ENCODE assay signal across 20 mouse cellular contexts in the genomic region with DNA sequence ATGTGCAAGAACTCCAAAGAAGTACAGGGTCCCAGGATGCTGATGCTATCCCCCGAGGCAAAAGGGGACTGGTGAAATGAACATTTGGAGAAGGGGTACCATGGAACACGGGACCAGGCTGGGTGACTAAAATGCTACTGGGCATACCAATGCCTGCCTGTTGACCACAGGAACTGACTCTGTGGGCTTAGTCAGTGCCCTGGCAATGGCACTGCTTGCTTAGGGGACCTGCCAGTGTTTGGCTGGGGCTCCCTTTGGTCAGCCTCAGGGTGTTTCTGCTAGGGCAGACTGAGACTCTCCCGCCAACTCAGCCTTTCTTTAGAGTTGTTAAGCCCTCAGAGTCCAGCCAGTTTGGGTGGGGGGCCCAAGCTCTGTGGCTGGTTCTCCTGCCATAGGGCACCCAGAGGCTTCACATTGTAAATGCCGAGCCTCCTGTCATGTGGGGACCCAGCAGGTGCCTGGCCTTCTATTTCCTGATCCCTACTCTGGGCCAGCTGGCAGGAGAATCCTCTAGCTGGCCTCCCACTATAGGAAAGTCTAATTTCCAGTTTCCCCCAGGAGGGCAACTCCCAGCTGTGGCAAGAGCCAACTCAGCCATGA. TPM values are rescaled to one million over a fixed set of nuclear protein-coding genes. Genes with fewer than 3 reads are reported as not detected.
DNase-seq lines count a peak whose midpoint lies in the region; ATAC-seq and TF ChIP-seq lines count a peak whose summit lies in the region.
"Had no signal": no experiment of that assay in that cellular context is flagged by ENCODE, and none has a peak within 500 bp of the region (broad histone marks: within the 10 kb centered on the region; RNA-seq: fewer than 3 reads in every experiment).

No protein-coding gene starts in this region.

- TF ChIP-seq POLR2A in myocyte (IDR thresholded peaks at IDR 0.05; ENCODE audit: insufficient read length, low read depth) = no peak

- DNase-seq in heart, embryonic 10.5 days (ENCODE audit: low spot score) = peak; percentile 73
- DNase-seq in NIH3T3 (ENCODE audit: low read depth) = peak; percentile 49
- DNase-seq in cerebellum, adult 9-10 months = peak; percentile 72
- no peak for DNase-seq in spleen, postnatal 36 days (ENCODE audit: low spot score in 2 of 2)
- DNase-seq: kidney, postnatal 36 days; layer of hippocampus, adult 9-11 months; lung, adult 18-20 months; lung, postnatal 14 days; midbrain, embryonic 14.5 days; thymus, adult 2 months had no signal

- peaks cover 9% of the 10 kb centered on the region for H3K4me1 ChIP-seq in heart, embryonic 10.5 days
- peaks cover 14% of the 10 kb centered on the region for H3K4me1 ChIP-seq in heart, embryonic 12.5 days (replicated peaks)
- H3K4me1 ChIP-seq in neural tube, embryonic 15.5 days = peaks cover 26% of the 10 kb centered on the region

- ATAC-seq in heart, embryonic 12.5 days (ENCODE audit: insufficient number of reproducible peaks, low FRiP score) = no peak
- no peak for ATAC-seq in neural tube, embryonic 15.5 days (ENCODE audit: low FRiP score)
- ATAC-seq: forebrain, embryonic 15.5 days had no signal

- H3K79me2 ChIP-seq in myocyte (ENCODE audit: control insufficient read depth, insufficient read depth) = peaks cover 14% of the 10 kb centered on the region

- no peak overlapping the region for H3K4me2 ChIP-seq in heart, embryonic 12.5 days
- peak overlapping the region; percentile 19 for H3K4me2 ChIP-seq in myocyte (ENCODE audit: low read depth)
- H3K4me2 ChIP-seq in neural tube, embryonic 15.5 days = no peak overlapping the region
- H3K4me2 ChIP-seq: embryonic facial prominence, embryonic 13.5 days; forebrain, embryonic 15.5 days; heart, embryonic 13.5 days; hindbrain, embryonic 14.5 days; liver, embryonic 11.5 days had no signal

- peaks cover 8% of the 10 kb centered on the region; the same call in 1 of the 2 replicates for H3K27me3 ChIP-seq in heart, embryonic 10.5 days (ENCODE audit: insufficient read depth, poor library complexity, severe bottlenecking)
- H3K27me3 ChIP-seq in heart, embryonic 12.5 days (replicated peaks) = 0 out of 2 replicates have a peak, but pooled peaks cover 5% of the 10 kb centered on the region
- H3K27me3 ChIP-seq in myocyte (ENCODE audit: control insufficient read depth, insufficient read depth, insufficient read length) = no peaks in the 10 kb centered on the region
- no peaks in the 10 kb centered on the region for H3K27me3 ChIP-seq in neural tube, embryonic 15.5 days (replicated peaks)
- H3K27me3 ChIP-seq: embryonic facial prominence, embryonic 13.5 days; forebrain, embryonic 15.5 days had no signal

- 0 out of 2 replicates have a peak, but pooled peaks cover 5% of the 10 kb centered on the region for H3K36me3 ChIP-seq in heart, embryonic 10.5 days
- H3K36me3 ChIP-seq in heart, embryonic 12.5 days = 0 out of 2 replicates have a peak, but pooled peaks cover 3% of the 10 kb centered on the region
- no peaks in the 10 kb centered on the region for H3K36me3 ChIP-seq in myocyte (ENCODE audit: control insufficient read depth, insufficient read depth)
- H3K36me3 ChIP-seq in neural tube, embryonic 15.5 days = no peaks in the 10 kb centered on the region
- H3K36me3 ChIP-seq: forebrain, embryonic 15.5 days had no signal

- no peak overlapping the region for H3ac ChIP-seq in myocyte (ENCODE audit: control insufficient read depth, insufficient read length)

- H3K27ac ChIP-seq in heart, embryonic 10.5 days = no peak overlapping the region
- H3K27ac ChIP-seq in heart, embryonic 12.5 days (ENCODE audit: poor library complexity, severe bottlenecking) = no peak overlapping the region
- H3K27ac ChIP-seq in neural tube, embryonic 15.5 days (replicated peaks) = no peak overlapping the region
- H3K27ac ChIP-seq: embryonic facial prominence, embryonic 13.5 days; forebrain, embryonic 15.5 days; heart, embryonic 13.5 days; hindbrain, embryonic 14.5 days; left cerebral cortex, adult 2 months had no signal

- no peak overlapping the region for H3K9ac ChIP-seq in heart, embryonic 12.5 days
- H3K9ac ChIP-seq in neural tube, embryonic 15.5 days (replicated peaks) = no peak overlapping the region
- H3K9ac ChIP-seq: embryonic facial prominence, embryonic 13.5 days; forebrain, embryonic 15.5 days; heart, embryonic 13.5 days; hindbrain, embryonic 14.5 days had no signal

- no peaks in the 10 kb centered on the region for H3K9me3 ChIP-seq in heart, embryonic 10.5 days
- H3K9me3 ChIP-seq in heart, embryonic 12.5 days (replicated peaks) = no peaks in the 10 kb centered on the region
- no peaks in the 10 kb centered on the region for H3K9me3 ChIP-seq in neural tube, embryonic 15.5 days (replicated peaks)
- H3K9me3 ChIP-seq: embryonic facial prominence, embryonic 13.5 days; forebrain, embryonic 15.5 days; G1E; heart, embryonic 13.5 days had no signal

- WGBS in heart, embryonic 10.5 days = 74% methylated on average over 4 of the region's 4 CpGs
- WGBS in heart, embryonic 12.5 days = 78% methylated on average over 4 of the region's 4 CpGs
- WGBS in neural tube, embryonic 15.5 days = 85% methylated on average over 4 of the region's 4 CpGs

- H3K4me3 ChIP-seq in heart, embryonic 10.5 days = no peak overlapping the region
- no peak overlapping the region for H3K4me3 ChIP-seq in heart, embryonic 12.5 days
- no peak overlapping the region for H3K4me3 ChIP-seq in myocyte
- H3K4me3 ChIP-seq in neural tube, embryonic 15.5 days (replicated peaks) = no peak overlapping the region
- H3K4me3 ChIP-seq: embryonic facial prominence, embryonic 13.5 days; forebrain, embryonic 15.5 days; heart, embryonic 13.5 days; left cerebral cortex, adult 2 months had no signal

TF ChIP-seq in myocyte, 11 proteins besides CTCF, POLR2A, EP300 and RAD21:
- peak in 1 of 3 experiments; percentile 5 for TF ChIP-seq MYOG (IDR thresholded peaks at IDR 0.05; ENCODE audit: control insufficient read depth in 1 of 3, insufficient read depth in 1 of 3, insufficient read length in 2 of 3, low read depth in 2 of 3)
- TF ChIP-seq MYOD1 (IDR thresholded peaks at IDR 0.05; ENCODE audit: control insufficient read depth in 1 of 3, insufficient read length in 2 of 3, low read depth in 2 of 3) = peak in 1 of 3 experiments; percentile 18
- TF ChIP-seq USF1 (IDR thresholded peaks at IDR 0.05; ENCODE audit: low read depth) = no peak
- TF ChIP-seq POLR2AphosphoS2 (IDR thresholded peaks at IDR 0.05; ENCODE audit: insufficient read length, low read depth) = peak; percentile 49
TF ChIP-seq in myocyte: peak in this region for 3.

RNA-seq across cellular contexts. Expression of gene Kmt5b, which starts 1.9 kb away (rescaled TPM):
- polyA plus RNA-seq in heart, embryonic 10.5 days (2016; fragmentation: Nextera tagmentation; extraction: Ambion mirVana) = 21.6 and 24.1 TPM in 2 replicates
- polyA plus RNA-seq in heart, embryonic 12.5 days (2016; fragmentation: Nextera tagmentation; extraction: Ambion mirVana) = 29.3 and 32.9 TPM in 2 replicates
- polyA plus RNA-seq in myocyte (2012; fragmentation: generic; extraction: Trizol) = 8.0 TPM
- 38.3 and 39.5 TPM in 2 replicates for polyA plus RNA-seq in neural tube, embryonic 15.5 days (2015; fragmentation: Nextera tagmentation; extraction: Ambion mirVana)

RNA-seq across cellular contexts. Expression of gene 1810055G02Rik, which starts 57.2 kb away (rescaled TPM):
- polyA plus RNA-seq in heart, embryonic 10.5 days (2016; fragmentation: Nextera tagmentation; extraction: Ambion mirVana) = 34.5 and 38.8 TPM in 2 replicates
- polyA plus RNA-seq in heart, embryonic 12.5 days (2016; fragmentation: Nextera tagmentation; extraction: Ambion mirVana) = 25.7 and 26.7 TPM in 2 replicates
- 51.1 TPM for polyA plus RNA-seq in myocyte (2012; fragmentation: generic; extraction: Trizol)
- 35.1 and 36.5 TPM in 2 replicates for polyA plus RNA-seq in neural tube, embryonic 15.5 days (2015; fragmentation: Nextera tagmentation; extraction: Ambion mirVana)

Comparison
In these comparisons a context has a peak if more than half of its experiments do, and no peak if none do; other contexts are left out.
1. DNase-seq: peak in heart, embryonic 10.5 days (single experiment), NIH3T3 (single experiment) and cerebellum, adult 9-10 months (single experiment); none in spleen, postnatal 36 days (0 of 2).